Mouse (Mus musculus): ENCODE measurements around the gene Large1.

- no peak for TF ChIP-seq CTCF (IDR thresholded peaks at IDR 0.05; ENCODE audit: extremely low read depth, insufficient read depth, insufficient read length, insufficient replicate concordance)
- TF ChIP-seq POLR2A (IDR thresholded peaks at IDR 0.05; ENCODE audit: low read depth, low read length), result no peak
These were observed 82.3 kb downstream of the Large1 start for GRCm38 (mm10) chr8:73270991-73271390.
